Mouse (Mus musculus) urinary bladder, postnatal 25 days (tissue): Measurements from ENCODE around the gene Baiap2l1.

Source experiments
- DNase-seq: peaks from one replicate; pipeline ENCODE4 v3.0.0; 2022; ENCODE audit warnings: low spot score

Baiap2l1 gene

DNA sequence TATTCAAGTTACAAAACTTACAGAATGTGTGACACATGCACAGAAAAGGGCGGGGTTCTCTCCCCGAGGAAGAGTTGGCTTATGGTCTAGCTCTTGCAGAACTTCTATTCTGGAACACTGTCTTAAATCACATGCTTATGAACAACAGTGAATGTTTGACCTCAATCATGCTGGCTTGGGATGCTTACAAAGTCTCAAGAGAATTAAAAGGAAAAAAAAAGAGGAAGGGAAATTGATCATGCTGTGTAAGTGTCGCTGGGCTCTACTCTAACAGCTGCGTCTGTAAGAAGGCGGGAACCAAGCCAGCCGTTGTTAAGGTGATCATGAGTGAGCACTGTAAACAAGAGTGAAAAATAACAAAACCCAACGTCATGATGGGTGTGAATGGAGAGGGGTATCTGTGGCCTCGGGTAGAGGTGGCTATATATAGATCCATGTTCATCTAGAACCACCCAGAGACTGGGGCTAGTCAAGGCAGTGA lies 74.3 kb downstream of the Baiap2l1 start:
- no peak for DNase-seq

DNA sequence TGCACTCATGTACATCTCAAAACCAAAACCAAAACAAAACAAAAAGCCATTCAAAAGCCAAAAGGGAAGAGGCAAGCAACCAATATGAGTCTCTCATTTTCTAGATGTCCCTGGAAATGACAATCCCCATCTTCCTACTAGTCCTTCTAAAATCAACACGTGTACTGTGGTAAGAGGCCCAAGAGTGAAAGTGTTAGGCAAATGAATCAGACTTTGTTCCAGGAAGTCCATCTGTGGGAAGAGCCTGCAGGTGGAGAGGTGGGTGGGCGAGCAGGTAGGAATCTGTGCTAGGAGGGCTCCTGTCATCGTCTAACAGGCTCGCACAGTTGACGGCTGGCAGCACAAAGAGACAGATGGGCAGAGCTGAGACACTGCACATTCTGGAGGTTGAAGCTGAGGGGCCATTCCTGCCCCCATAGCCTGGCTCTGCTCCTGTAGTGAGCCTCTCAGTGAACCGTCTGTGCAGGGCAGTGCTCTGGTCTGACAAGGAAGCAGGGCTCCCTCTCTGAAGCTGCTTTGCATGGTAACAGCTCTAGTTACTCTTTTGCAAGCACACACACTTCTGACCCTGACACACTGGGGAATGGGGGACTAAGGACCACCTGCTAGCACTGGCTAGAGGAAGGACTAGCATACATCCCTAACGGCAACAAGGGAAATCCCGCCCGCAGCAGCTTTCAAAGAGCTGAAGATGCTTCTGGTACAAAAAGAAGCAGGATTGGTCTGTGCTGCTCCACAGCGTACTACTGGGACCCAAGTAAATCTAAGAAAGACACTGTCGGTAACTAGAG lies 75.2 kb downstream of the Baiap2l1 start:
- DNase-seq: no peak

DNA sequence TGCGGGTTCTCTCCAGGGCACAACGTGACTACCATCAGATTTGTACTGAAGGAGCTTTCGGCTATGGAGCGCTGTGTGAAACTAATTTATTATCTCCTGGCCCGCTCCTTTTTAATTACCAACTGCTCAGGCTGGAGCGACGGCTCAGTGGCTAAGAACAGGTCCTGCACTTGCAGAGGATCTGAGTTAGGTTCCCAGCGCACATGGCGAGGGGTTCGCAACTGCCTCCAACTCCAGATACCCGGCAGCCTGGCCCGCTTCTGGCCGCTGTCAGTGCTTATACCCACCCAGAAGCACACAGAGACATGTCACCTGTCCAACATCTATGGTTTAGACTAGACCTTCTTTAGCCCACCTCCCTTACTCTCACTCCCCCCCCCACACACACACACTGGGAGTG lies 78.0 kb downstream of the Baiap2l1 start:
- no peak for DNase-seq

DNA sequence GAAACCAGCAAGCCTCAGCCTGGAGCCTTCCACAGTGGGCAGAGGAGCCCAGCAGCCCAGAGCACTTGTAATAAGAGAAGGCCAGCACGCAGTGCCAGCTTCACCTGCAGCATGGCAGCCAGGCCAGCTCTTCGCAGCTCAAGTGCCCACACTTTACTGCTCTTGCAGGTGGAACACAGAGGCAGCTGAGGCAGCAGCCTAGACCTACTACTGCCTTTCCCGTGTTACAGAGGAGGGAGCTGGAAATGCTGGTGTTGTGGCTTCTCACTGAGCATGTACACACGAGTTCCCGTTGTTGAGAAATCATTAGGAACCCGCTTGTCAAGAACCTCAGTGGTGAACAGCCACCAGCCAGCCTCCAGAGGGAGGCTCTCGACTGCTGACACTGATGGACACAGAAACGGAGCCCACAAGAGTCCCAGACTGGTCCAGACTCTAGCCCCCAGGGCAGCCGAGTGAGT lies 78.8 kb downstream of the Baiap2l1 start:
- no peak for DNase-seq

DNA sequence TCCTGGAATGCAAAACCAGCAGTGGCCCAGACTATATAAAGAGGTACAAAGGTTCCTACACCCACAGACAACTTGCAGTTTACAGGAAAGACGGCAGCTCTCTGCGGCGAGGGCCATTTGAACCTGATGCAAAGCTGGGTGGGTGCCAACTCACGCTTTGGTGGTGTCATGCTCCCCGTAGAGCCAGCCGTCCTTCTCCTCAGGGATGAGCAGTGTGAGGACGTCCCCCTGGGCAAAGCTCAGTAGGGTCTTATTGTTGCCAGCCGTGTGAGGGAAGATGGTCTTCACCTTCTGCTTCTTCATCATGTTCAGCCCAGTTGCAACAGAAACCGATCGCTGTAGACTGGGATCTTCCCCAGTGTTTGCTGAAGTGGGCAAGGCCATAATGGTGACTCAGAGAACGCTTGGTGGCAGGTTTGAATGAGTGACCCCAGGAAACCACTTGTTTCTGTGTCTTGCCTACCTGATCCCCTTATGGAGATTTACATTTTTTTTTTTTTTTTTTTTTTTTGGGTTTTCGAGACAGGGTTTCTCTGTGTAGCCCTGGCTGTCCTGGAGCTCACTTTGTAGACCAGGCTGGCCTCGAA lies 79.4 kb downstream of the Baiap2l1 start:
- DNase-seq: no peak

DNA sequence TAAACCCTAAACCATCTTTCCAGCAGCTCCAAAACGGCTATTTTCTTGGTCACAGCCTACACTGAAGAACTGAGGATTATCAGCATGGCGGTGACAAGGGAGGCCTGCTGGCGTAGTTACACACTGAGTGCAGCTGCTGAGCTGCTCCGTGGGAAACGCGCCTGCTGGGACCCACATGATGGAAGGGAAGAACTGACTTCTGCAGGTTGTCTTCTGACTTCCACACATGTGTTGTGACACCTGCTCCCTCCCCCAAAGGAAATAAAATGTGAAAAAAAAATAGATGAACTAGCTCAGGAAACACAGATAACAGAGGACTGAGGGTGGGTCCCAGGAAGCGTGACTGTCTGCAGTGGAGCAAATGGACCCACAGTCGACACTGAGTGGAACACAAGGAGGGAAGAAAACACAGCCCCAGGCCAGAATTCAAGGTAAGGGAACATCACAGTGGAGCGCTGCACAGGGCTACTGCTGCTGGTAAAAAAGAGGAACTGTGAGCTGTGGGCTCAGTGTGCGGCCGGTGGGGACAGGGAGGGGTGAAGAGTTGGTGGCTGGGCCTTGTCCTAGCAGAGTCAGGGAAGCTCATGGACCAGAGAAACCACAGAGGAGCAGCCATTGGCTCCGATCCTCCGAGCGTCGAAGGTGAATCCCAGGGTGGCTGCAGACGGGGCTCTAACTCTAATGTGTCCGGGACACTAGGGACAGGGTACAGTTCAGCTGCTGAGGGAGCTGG lies 80.8 kb downstream of the Baiap2l1 start:
- no peak for DNase-seq

DNA sequence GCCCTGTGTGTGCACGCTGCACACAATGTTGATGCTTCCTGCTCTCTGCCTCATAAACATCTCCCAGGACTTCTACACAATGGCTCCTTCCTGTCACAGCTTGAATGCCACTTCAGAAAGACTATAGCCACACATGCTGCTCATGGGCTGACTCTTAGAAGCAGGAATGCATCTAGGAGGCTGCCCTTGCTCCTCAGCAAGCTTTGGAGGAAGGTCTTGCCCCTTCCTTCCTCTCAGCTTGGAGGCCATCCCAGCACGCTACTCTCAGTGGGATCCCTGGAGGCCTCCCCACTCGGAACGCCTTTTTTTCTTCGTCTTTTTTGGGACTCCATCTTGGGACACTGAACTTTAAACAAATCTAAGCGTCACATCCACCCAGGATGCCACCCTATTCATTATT lies 83.0 kb downstream of the Baiap2l1 start:
- no peak for DNase-seq

DNA sequence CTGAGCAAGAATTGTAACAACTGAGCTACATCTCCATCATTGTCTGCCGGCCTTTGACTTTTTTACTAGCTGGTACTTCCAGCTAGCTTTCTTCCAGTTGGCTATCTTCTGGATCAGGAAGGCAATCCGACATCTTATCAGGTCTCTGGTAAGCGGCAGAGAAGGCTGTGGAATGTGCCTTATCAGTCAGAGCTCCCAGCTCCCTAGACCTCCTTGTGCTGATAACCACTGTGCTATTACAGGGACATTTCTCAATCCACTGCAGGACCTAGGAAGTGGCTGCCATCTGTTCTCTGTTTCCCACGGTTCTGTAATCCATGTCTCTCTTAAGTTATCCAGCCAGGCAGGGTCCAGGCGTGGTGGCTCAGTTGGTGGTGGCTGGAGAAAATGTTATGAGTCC lies 86.1 kb downstream of the Baiap2l1 start:
- DNase-seq: no peak

DNA sequence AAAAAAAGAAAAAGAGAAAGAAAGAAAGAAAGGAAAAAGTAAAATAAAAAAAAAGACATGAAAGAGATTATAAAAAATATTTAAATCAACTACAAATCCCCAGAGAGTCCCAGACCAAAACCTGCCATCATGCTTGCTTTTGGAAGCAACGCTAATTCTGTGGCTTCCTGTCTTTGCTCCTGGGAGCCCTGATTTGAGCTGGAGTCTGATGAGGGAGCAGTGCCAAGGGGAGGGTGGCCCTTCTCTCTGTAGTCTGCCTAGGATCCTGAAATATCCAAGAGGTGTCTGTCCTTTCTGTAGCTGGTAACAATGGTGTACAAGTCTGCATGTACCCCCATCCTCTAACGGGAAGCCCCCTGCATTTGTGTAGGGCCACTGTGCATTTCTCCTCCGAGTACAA lies 86.8 kb downstream of the Baiap2l1 start:
- no peak for DNase-seq

DNA sequence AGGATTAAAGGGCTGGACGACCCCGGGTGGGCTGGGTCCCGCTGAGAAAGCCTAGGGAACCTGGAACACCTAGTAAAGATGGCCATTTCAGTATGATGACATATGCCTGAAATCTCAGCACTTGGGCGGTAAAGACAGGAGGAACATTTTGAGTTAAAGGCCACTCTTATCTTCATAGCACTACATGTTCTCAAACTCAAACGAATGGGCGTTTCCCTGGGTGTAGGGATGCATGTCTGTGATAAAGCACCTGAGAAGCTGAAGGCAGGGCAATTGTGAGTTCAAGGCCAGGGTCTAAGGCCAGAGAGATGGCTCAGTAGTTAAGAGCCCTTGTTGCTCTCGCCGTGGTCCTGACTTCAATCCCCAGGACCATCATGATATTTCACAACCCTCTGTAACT lies 87.5 kb downstream of the Baiap2l1 start:
- no peak for DNase-seq

DNA sequence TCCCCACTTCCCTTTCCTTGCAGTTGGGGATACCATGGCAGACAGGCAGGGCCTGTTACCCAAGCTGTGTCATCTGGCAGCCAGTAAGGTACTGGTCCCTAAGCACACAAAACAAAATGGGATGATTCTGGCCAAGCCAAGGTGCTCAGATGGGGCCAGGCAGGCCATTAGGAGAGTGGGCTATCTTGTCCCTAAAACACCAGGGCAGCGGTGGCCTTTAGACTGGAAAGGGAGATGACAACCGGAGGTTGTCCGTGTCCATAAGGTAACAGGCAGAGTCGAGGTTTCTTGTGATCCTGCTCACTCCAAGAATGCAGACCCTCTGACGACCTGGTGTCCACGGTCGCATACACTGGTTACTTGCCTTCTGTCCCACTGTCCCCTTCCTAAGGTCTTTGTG lies 88.0 kb downstream of the Baiap2l1 start:
- DNase-seq: no peak

DNA sequence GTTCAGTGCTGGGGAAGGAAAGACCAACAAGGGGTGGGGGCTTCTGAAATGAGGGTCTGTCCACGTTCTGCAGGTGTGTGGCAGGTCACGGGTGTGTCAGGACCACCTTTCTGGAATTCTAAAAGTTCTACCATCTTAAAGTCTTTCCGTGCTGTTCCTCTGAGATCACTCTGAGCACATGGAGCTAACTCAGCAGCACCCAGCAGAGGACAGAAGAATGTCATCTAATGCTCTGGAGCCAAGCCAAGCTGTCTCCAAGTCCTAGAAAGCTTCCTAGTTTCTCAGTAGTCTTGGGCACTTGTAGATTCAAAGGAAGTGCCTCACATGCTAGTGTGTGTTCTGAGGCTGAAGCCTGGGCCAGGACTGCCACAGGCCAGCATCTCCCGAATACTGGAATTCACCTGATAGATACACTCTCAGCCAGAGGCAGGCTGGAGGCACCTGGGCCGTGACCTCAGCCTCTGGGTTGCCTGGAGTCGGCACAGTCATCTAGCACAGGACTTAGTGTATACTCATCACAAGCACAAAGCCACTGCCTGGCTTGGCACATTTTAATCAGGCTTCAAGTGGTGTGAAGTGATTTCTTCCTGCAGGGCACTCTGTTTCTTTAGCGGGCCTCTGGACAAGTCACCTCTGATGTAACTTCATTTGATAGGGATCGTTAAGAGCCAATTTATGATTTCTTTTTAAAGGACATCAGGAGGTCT lies 90.2 kb downstream of the Baiap2l1 start:
- DNase-seq: no peak

DNA sequence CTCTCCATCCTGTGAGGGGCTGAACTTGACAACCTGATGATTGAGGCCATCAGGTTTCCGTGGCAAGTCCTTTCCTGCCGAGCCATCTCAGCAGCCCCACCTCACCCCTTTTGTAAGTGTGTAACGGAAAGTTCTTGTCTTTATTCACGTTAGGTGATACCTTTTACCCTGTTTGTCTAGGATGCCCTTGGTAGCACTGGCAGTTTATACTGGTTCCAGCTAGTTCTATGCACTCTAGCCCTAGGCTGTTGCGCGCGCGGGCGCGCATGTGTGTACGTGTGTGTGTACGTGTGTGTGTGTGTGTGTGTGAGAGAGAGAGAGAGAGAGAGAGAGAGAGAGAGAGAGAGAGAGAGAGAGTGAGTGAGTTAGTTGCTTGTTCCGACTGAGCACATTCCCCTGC lies 94.4 kb downstream of the Baiap2l1 start:
- DNase-seq: no peak

DNA sequence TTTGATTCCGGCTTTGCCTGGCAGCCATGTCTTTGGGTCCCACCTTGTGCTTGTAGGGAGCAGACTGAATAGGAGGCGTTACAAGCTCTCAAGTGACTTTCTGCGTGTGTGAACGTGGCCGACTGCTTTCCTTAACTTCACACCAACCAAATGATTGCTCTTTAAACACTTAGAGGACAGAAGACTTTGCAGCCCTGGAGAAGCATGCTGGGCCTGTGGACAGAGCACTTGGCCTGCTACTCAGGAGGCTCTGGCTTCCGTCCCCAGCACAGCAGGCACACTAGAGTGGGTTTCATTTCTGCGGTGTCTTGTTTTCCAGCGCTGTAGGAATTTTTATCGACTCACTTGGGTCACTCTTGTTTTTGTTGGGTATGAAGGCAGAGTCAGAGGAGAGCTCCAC lies 94.8 kb downstream of the Baiap2l1 start:
- DNase-seq: no peak

DNA sequence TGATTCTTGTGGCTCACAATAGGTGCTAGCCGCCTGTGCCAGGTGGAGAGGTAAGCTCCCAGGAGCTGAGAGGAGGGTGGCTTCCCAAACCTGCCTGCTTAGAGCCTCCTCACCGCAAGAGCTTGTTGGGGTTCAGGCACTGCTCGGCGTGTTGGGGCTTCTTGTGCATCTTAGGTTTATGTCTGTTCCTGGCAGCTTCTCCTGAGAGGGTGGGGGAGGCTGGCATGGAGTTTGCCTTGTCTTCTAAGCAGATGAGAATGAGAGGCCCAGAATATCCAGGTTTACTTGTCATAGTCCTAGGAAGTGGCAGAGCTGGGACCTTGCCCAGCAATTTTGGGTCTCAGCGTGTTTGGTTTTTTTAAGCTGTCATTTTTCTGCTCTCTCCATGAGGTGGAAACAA lies 96.1 kb downstream of the Baiap2l1 start:
- no peak for DNase-seq

DNA sequence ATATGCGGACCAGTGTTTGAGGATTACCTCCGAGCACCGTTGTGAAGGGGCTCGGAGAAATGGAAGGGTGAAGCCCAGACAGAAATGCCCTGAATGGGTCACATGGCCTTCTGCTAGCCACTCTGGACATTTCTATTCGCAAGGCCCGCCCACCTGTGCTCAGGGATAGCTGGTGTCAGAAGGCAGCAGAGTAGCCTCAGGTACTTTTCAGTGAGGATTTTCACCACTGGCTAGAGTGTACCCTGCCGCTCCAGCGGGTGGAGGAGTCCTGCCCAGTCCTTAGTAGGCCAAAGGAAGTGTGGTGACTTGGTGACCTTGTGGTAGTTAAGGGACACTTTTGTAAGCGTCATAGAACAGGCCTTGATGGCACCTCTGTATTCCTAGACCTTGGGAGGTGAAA lies 96.6 kb downstream of the Baiap2l1 start:
- no peak for DNase-seq

DNA sequence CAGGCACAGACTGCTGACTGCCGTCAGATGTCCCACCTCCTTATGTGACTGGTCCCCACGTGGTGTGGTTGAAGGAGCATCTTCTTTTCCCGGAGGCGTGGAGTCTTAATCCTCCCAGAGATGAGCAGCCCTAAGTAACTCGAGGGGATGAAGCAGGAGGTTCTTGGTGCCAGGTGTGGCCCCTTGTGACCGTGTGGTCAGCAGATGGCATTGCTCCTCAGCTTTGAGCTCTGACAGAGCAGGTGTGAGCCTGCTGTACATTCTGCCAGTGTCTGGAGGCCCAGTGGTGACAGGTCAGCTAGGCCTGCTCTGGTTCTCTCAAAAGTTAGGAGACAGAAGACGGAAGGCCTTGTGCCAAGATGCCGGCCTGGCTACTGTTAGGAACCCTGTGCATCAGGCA lies 97.4 kb downstream of the Baiap2l1 start:
- DNase-seq: no peak

DNA sequence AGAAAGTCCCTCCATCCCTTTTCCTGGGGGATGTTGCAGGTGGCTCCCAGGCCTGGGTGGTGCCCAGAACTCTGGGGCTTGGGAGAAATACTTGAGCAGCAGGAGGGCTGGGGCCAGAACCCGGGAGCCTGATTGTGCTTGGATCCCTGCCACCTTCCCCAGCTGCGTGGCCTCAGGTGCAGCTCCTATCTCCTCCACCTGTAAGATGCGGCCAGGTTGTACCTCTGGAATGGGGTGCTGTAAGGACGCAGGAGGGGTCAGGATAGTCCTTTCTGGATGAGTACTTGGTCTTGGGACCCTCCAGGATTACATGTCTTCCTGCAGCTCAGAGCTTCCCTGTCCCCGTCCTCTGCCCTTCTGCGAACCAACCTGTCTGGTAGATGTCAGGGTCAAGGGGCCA lies 98.7 kb downstream of the Baiap2l1 start:
- DNase-seq: no peak

DNA sequence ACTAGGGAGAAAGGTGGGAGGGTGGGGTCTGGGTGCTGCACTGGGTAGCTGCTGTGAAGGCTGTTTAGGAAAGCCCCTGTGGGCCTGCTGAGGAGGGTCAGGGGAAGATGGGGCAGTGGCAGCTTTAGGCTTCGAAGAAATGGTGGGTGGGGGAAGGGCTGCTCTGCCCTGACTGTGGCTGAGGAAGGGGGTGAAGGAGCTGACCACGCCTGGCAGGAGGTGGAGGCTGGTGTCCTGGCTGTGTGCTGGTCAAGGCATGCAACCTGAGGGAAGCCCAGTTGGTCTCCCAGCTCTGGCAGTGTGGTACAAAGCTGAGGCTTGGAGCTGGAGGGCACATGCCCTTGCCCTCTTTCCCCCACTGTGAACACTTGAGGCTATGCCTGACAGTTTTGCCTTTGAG lies 99.2 kb downstream of the Baiap2l1 start:
- DNase-seq: no peak

DNA sequence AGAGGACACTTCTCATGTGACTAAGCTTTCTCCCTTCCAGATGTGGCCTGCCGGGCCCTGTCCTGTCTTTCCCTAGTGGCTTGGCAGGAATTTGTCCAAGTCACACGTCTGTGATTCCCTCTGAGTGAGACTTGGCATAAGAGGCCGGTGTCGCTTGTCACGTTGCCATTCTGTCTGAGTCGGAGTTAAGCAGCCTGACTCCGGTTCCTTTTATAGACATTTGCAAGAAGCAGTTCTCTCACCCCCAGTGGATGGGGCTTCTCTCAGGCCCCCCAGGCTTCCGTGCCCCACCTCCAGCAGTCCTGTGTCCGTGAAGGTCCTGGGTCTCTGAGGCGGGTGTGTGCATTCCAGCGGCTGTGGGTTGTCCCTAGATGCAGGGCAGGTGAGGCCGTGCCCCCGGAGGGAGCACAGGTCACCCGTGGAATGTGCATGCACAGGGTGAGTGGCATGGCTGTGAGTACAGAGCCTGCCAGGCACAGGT lies 99.7 kb downstream of the Baiap2l1 start:
- DNase-seq: no peak

DNA sequence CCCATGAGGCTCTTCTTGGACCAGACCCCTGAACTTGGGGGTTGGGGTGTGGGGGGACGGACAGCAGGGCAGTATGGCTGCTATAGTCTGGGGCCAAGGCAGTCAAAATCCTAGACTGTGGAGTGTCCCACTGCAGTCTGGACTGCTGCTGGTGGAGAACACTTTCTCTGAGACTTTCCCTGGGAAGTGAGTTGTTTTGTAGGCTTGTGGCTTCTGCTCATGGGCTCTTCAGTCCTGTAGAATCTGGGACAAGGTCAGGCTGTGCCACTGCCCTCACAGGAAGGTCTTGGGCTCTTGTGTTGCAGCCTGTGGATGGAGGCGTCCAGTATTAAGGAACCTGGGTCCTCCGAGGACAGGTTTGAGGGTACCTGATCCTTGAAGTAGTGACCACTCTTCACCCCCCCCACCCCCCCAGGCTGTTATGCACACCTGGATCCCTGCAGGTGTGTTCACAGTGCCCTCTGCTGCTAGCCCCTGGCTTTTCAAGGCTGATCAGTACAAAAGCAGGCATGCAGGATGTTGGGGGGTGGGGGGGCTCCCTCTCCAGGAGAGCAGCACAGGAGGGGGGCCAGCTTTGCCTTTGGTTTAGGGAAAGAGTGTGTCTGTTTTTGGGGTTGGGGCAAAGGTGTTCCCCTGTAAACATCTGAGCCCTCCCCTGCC lies 100.3 kb downstream of the Baiap2l1 start:
- DNase-seq: no peak

DNA sequence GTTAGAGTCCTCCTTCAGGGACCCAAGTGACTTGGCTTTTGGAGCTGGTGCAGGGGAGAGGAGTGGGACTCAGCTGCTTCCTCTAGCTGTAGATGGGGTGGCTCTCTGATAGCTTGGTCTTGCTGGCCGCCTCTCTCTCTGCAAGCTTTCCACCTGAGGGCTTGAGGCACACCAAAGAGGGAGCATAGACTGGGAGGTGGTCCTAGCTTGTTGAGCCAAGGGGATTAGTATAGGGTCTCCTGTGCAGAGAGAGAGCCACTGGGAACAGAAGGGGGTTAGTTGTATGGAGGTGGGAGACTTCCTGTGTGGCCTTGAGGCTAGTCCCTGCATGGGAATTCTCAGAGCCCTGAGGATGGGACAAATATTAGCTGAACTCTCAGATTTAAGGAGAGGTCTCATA lies 101.0 kb downstream of the Baiap2l1 start:
- DNase-seq: no peak
